Mouse (Mus musculus) thymus, adult 18-20 months (tissue): Measurements from ENCODE around the gene Vmn2r107.

Experiments used
- DNase-seq, 2 experiments: peaks; one replicate each; pipeline ENCODE4 v3.0.0; 2022; ENCODE audit warnings: mixed read lengths in 2 of 2

The Vmn2r107 gene

GRCm38 (mm10) chr17:20344942-20345341, at the start of gene Vmn2r107:
Vmn2r107 (plus strand) TSS chr17:20345242.
- DNase-seq, result no peak

GRCm38 (mm10) chr17:20305790-20306189, 39.3 kb upstream of the Vmn2r107 start:
- no peak for DNase-seq

GRCm38 (mm10) chr17:20399105-20399504, 54.1 kb downstream of the Vmn2r107 start:
- no peak for DNase-seq

GRCm38 (mm10) chr17:20413846-20414245, 68.8 kb downstream of the Vmn2r107 start, which contains the start of gene Vmn1r224:
Vmn1r224 (plus strand) TSS chr17:20414146.
- DNase-seq, result no peak
